Mouse (Mus musculus) hindbrain, embryonic 13.5 days (tissue): ENCODE measurements around the gene Bmp7. TPM values are rescaled to one million over a fixed set of nuclear protein-coding genes. Genes with fewer than 3 reads are reported as not detected.

ENCODE experiments used
- ATAC-seq: fragments of 200-750 bp; cut with Nextera tagmentation; 2 replicates; pipeline ENCODE4 v1.8.0; 2017; ENCODE audit warnings: moderate TSS enrichment; ENCODE audit not compliant: low FRiP score
- H3K27ac ChIP-seq: fragments of 300-500 bp; sonication (generic); 2 replicates; pipeline ENCODE4 v1.5.1; 2015; ENCODE audit warnings: inconsistent platforms, mild to moderate bottlenecking, moderate library complexity
- H3K27me3 ChIP-seq: fragments of 300-500 bp; sonication (generic); 2 replicates; pipeline ENCODE4 v1.6.1; 2015; ENCODE audit warnings: mild to moderate bottlenecking, inconsistent platforms
- H3K36me3 ChIP-seq: fragments of 300-500 bp; sonication (generic); 2 replicates; pipeline ENCODE4 v1.6.1; 2015; ENCODE audit warnings: mild to moderate bottlenecking, inconsistent platforms
- H3K4me1 ChIP-seq: fragments of 300-500 bp; sonication (generic); replicated peaks from 2 replicates; pipeline ENCODE4 v1.6.1; 2015; ENCODE audit warnings: inconsistent platforms
- H3K4me2 ChIP-seq: fragments of 300-500 bp; sonication (generic); 2 replicates; pipeline ENCODE4 v1.6.1; 2015; ENCODE audit warnings: inconsistent platforms, mild to moderate bottlenecking, moderate library complexity
- H3K4me3 ChIP-seq: fragments of 300-500 bp; sonication (generic); 2 replicates; pipeline ENCODE4 v1.5.1; 2015; ENCODE audit warnings: mild to moderate bottlenecking, inconsistent platforms
- H3K9ac ChIP-seq: fragments of 300-500 bp; sonication (generic); 2 replicates; pipeline ENCODE4 v1.6.1; 2015; ENCODE audit warnings: mild to moderate bottlenecking, inconsistent platforms
- H3K9me3 ChIP-seq: fragments of 300-500 bp; sonication (generic); 2 replicates; pipeline ENCODE4 v1.6.1; 2016; ENCODE audit warnings: inconsistent platforms
- WGBS: fragments of 180-500 bp; shearing (Covaris S2); methylation state at CpG from one replicate; pipeline ENCODE4 v1.1.7; 2015; 5-methylcytosine and 5-hydroxymethylcytosine counted together
- polyA plus RNA-seq: library from polyadenylated mRNA; unstranded; fragments of >200 nt; fragmentation: Nextera tagmentation; extraction: Ambion mirVana; gene quantifications from 2 replicates; pipeline ENCODE4 v1.2.1, GENCODE M21; 2015

Bmp7 gene
- 12.4 and 12.5 TPM in 2 replicates for polyA plus RNA-seq

GRCm38 (mm10) chr2:172940003-172940798, at the start of gene Bmp7:
Gene Bmp7 (minus strand): TSS chr2:172940321.
- peak within 1 kb of the TSS; percentile 60 for H3K27ac ChIP-seq
- peaks cover 97% of the 10 kb centered on the region for H3K27me3 ChIP-seq
- peaks cover 51% of the 10 kb centered on the region for H3K4me1 ChIP-seq
- WGBS = under 1% methylated on average over 79 of the region's 82 CpGs
- H3K9me3 ChIP-seq = no peaks in the 10 kb centered on the region
- peak within 1 kb of the TSS; percentile 86 for H3K4me2 ChIP-seq
- H3K9ac ChIP-seq = peak within 1 kb of the TSS; percentile 68
- ATAC-seq = peak; percentile 65
- no peaks in the 10 kb centered on the region for H3K36me3 ChIP-seq
- peak within 1 kb of the TSS; percentile 47 for H3K4me3 ChIP-seq

- 0 out of 2 replicates have a peak, but pooled peaks cover 5% of the 10 kb centered on the region for H3K27me3 ChIP-seq
- H3K4me1 ChIP-seq = no peaks in the 10 kb centered on the region
- ATAC-seq = no peak
- H3K4me2 ChIP-seq = no peak overlapping the region
- H3K4me3 ChIP-seq = no peak overlapping the region
- H3K27ac ChIP-seq = no peak overlapping the region
- H3K9me3 ChIP-seq = 0 out of 2 replicates have a peak, but pooled peaks cover 3% of the 10 kb centered on the region
- no peak overlapping the region for H3K9ac ChIP-seq
- WGBS = 78% methylated on average over 9 of the region's 9 CpGs
- no peaks in the 10 kb centered on the region for H3K36me3 ChIP-seq
These were observed 42.8 kb upstream of the Bmp7 start for GRCm38 (mm10) chr2:172982776-172983561.

- no peak overlapping the region for H3K27ac ChIP-seq
- no peak for ATAC-seq
- no peak overlapping the region for H3K4me3 ChIP-seq
- peaks cover 5% of the 10 kb centered on the region; the same call in 1 of the 2 replicates for H3K27me3 ChIP-seq
- H3K9ac ChIP-seq = no peak overlapping the region
- 0 out of 2 replicates have a peak, but pooled peaks cover 3% of the 10 kb centered on the region for H3K9me3 ChIP-seq
- no peaks in the 10 kb centered on the region for H3K36me3 ChIP-seq
- peaks cover 16% of the 10 kb centered on the region for H3K4me1 ChIP-seq
- WGBS = 95% methylated on average over 43 of the region's 43 CpGs
- no peak overlapping the region for H3K4me2 ChIP-seq
These were observed 39.7 kb upstream of the Bmp7 start for GRCm38 (mm10) chr2:172979666-172980345.

DNA sequence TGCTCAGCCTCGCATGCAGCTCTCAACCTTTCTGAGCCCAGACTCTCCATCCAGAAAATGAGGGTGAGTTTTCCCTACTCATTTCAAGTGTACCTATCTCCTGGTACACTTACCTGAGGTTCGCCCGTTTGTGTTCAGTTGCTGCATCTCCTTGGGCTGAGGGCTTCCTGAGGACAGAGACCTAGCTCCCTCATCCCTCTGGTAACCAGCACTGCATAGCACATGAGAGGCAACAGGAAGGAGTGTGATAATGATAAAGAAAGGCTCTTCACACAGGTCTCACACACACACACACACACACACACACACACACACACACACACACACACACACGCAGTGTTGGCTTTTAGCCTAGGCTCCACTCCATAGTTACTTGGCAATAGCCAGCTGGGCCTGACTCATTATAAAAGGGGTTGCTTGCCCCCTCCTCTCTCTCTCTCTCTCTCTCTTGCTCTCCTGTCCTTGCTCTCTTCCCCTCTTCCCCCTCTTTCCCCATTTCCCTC, 38.1 kb upstream of the Bmp7 start:
- ATAC-seq = no peak
- 43% methylated on average over 4 of the region's 4 CpGs for WGBS
- Histone ChIP-seq H3K27ac (no peak overlapping the region), H3K4me2 (no peak overlapping the region), H3K9me3 (0 out of 2 replicates have a peak, but pooled peaks cover 3% of the 10 kb centered on the region), H3K27me3 (peaks cover 5% of the 10 kb centered on the region; the same call in 1 of the 2 replicates), H3K36me3 (no peaks in the 10 kb centered on the region), H3K4me1 (peaks cover 20% of the 10 kb centered on the region), H3K4me3 (no peak overlapping the region), H3K9ac (no peak overlapping the region)

DNA sequence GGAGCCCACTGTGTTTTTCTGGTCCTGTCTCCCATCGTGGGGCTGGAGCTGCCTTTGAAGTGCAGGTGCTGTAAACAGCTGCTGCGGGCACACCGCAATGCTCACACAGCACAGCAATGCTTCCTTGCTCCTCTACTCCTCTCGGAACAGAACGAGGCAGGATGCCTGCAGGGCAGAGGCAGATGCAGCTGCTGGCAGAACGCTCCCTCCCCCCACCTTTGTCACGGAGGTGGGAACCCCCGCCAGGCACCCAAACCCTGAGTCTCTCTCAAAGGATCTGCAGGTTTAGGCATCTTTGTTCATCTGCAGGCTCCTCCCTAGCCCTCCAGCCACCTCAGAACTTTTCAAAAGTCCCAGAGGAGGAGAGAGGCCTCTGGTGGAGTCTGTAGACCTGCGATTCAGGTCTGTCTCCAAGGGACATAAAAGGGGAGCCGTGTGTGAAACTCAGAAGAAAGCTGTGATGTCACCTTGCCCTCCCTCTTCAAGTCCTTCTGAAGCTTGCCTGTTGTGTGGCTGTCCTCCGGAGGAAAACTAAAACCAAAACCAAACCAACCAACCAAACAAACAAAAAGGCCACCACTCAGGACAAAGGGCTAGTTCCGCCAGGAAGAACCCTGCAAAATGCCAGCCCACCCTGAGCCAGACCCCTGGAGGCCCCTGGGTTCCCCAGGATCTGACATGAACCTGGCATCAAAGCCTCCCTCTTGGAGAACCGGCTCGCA, 37.4 kb upstream of the Bmp7 start, which contains the start of gene Spo11:
Spo11 (plus strand) TSS at position 292 of the 722 bp plus-strand sequence.
- no peak for ATAC-seq
- H3K36me3 ChIP-seq = no peaks in the 10 kb centered on the region
- H3K9me3 ChIP-seq = 0 out of 2 replicates have a peak, but pooled peaks cover 3% of the 10 kb centered on the region
- peak within 1 kb of the TSS; percentile 36 for H3K27ac ChIP-seq
- peak within 1 kb of the TSS; percentile 13; the same call in 1 of the 2 replicates for H3K4me2 ChIP-seq
- peaks cover 5% of the 10 kb centered on the region; the same call in 1 of the 2 replicates for H3K27me3 ChIP-seq
- 13% methylated on average over 14 of the region's 14 CpGs for WGBS
- H3K9ac ChIP-seq = 0 out of 2 replicates have a peak within 1 kb of the TSS, but pooled peaks have one; percentile 39
- H3K4me1 ChIP-seq = peaks cover 20% of the 10 kb centered on the region
- no peak within 1 kb of the TSS for H3K4me3 ChIP-seq

DNA sequence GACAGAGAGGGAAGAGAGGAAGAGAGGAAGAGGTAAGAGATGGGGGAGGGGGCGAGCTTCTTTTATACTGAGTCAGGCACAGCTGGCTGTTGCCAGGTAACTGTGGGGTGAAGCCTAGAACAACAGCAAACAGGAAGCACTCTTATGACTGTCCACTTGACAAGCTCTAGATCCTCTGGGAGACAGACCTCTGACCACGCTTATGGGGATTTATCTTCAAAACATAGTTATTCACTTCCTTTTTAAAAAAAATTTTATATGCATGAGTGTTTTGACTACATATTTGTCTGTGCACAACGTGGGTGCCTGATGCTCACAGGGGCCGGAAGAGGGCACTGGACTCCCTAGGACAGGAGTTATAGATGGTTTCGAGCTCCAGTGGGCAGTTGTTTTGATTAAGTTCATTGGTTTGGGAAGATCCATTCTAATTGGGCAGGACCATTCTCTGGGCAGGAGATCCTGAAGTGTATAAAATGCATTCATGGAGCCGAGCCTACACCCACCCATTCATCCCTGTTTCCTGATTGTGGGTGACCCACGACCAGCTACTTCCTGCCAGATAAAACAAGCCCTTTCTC, 36.6 kb upstream of the Bmp7 start:
- H3K4me1 ChIP-seq = peaks cover 20% of the 10 kb centered on the region
- 0 out of 2 replicates have a peak overlapping the region, but pooled peaks have one; percentile 13 for H3K4me2 ChIP-seq
- H3K4me3 ChIP-seq = no peak overlapping the region
- H3K27me3 ChIP-seq = peaks cover 5% of the 10 kb centered on the region; the same call in 1 of the 2 replicates
- H3K9ac ChIP-seq = no peak overlapping the region
- WGBS = 27% methylated on average over 7 of the region's 7 CpGs
- no peak for ATAC-seq
- no peak overlapping the region for H3K27ac ChIP-seq
- no peaks in the 10 kb centered on the region for H3K36me3 ChIP-seq
- H3K9me3 ChIP-seq = 0 out of 2 replicates have a peak, but pooled peaks cover 3% of the 10 kb centered on the region

GRCm38 (mm10) chr2:172975159-172975558, 35.0 kb upstream of the Bmp7 start:
- no peak overlapping the region for H3K4me2 ChIP-seq
- peaks cover 5% of the 10 kb centered on the region; the same call in 1 of the 2 replicates for H3K27me3 ChIP-seq
- no peak overlapping the region for H3K9ac ChIP-seq
- 87% methylated on average over 6 of the region's 6 CpGs for WGBS
- no peak overlapping the region for H3K4me3 ChIP-seq
- H3K9me3 ChIP-seq = 0 out of 2 replicates have a peak, but pooled peaks cover 3% of the 10 kb centered on the region
- no peak overlapping the region for H3K27ac ChIP-seq
- peaks cover 20% of the 10 kb centered on the region for H3K4me1 ChIP-seq
- ATAC-seq = no peak
- no peaks in the 10 kb centered on the region for H3K36me3 ChIP-seq

- Histone ChIP-seq H3K4me3 (no peak overlapping the region), H3K4me2 (no peak overlapping the region), H3K27ac (no peak overlapping the region), H3K27me3 (peaks cover 5% of the 10 kb centered on the region; the same call in 1 of the 2 replicates), H3K9me3 (no peaks in the 10 kb centered on the region), H3K4me1 (peaks cover 20% of the 10 kb centered on the region), H3K9ac (no peak overlapping the region), H3K36me3 (no peaks in the 10 kb centered on the region)
- no peak for ATAC-seq
- 51% methylated on average over 7 of the region's 7 CpGs for WGBS
These were observed 34.6 kb upstream of the Bmp7 start for GRCm38 (mm10) chr2:172974701-172975100.

DNA sequence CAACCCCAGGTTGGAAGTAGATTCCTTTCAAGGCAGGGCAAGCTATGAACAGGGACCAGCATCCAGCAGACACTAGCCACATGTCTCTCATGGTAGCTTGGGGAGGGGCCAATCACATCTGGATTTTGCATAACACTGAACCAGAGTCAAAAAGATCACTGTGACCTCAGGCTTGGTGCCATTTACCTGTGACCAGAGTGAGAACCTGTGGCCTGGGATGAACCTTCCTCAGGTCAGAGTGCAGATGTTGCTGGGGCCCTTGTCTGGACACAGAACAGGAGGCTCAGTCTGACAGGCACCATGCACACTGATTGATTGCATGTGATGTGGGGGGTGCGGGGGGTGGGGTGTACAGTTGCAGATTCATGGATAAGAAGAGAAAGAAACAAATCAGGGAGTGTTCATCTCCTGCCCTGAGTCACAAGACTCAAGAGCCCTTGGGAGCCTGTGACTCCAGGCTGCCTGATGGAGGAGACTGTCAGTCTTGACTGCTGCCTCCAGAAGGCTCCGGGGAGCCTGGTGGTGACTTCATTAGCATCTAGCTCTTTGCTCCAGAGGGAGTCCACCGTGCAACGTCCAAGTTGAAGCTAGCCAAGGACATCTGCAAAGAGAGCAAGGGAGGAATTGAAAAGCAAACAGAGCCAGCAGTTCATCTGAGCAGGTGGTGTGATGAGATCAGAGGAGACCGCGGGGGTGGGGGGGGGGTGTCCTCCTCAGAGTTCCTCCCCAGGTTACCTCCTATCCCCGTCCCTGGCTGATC, 33.9 kb upstream of the Bmp7 start:
- Histone ChIP-seq H3K4me2 (no peak overlapping the region), H3K27me3 (peaks cover 5% of the 10 kb centered on the region; the same call in 1 of the 2 replicates), H3K4me1 (peaks cover 20% of the 10 kb centered on the region), H3K27ac (no peak overlapping the region), H3K4me3 (no peak overlapping the region), H3K9me3 (no peaks in the 10 kb centered on the region), H3K9ac (no peak overlapping the region), H3K36me3 (no peaks in the 10 kb centered on the region)
- WGBS = 26% methylated on average over 7 of the region's 7 CpGs
- no peak for ATAC-seq

- Histone ChIP-seq H3K4me2 (no peak overlapping the region), H3K27me3 (no peaks in the 10 kb centered on the region), H3K36me3 (no peaks in the 10 kb centered on the region), H3K9ac (no peak overlapping the region), H3K9me3 (no peaks in the 10 kb centered on the region), H3K4me1 (peaks cover 12% of the 10 kb centered on the region; the same call in 1 of the 2 replicates), H3K27ac (no peak overlapping the region), H3K4me3 (no peak overlapping the region)
- 94% methylated on average over 2 of the region's 2 CpGs for WGBS
- no peak for ATAC-seq
These were observed 31.7 kb upstream of the Bmp7 start for GRCm38 (mm10) chr2:172971865-172972264.
